Mouse (Mus musculus) kidney, adult 2 months (tissue): ENCODE measurements around the gene Lrrc39. TPM values are rescaled to one million over a fixed set of nuclear protein-coding genes. Genes with fewer than 3 reads are reported as not detected.

ENCODE experiments used
- DNase-seq: peaks from one replicate; pipeline ENCODE4 v3.0.0; 2021
- H3K27ac ChIP-seq: fragments of 200-500 bp; 2 replicates; pipeline ENCODE4 v1.5.1; 2012; ENCODE audit warnings: low read depth, low read length, control low read depth, inconsistent platforms; ENCODE audit not compliant: insufficient read depth
- H3K27me3 ChIP-seq: fragments of 200-500 bp; replicated peaks from 2 replicates; pipeline ENCODE4 v1.6.1; 2012; ENCODE audit warnings: mild to moderate bottlenecking, moderate library complexity, low read length, inconsistent platforms; ENCODE audit not compliant: control insufficient read depth, insufficient read depth
- H3K36me3 ChIP-seq: fragments of 200-500 bp; 2 replicates; pipeline ENCODE4 v1.6.1; 2012; ENCODE audit warnings: mild to moderate bottlenecking, moderate library complexity, low read length, inconsistent platforms; ENCODE audit not compliant: control insufficient read depth, insufficient read depth
- H3K4me1 ChIP-seq: fragments of 200-500 bp; 2 replicates; pipeline ENCODE4 v1.6.1; 2011; ENCODE audit warnings: low read length; ENCODE audit not compliant: control insufficient read depth, insufficient read depth
- H3K4me3 ChIP-seq: fragments of 200-500 bp; 2 replicates; pipeline ENCODE4 v1.5.1; 2011; ENCODE audit warnings: mild to moderate bottlenecking, low read depth, low read length, control low read depth; ENCODE audit not compliant: insufficient read depth
- CTCF ChIP-seq: fragments of 200-500 bp; conservative IDR thresholded peaks from 2 replicates; pipeline ENCODE4 v1.5.1; 2011; ENCODE audit warnings: low read depth, mild to moderate bottlenecking, control low read depth, low read length, moderate library complexity, mixed read lengths; ENCODE audit not compliant: insufficient read depth, insufficient read length
- POLR2A ChIP-seq: fragments of 200-500 bp; IDR thresholded peaks from one replicate; pipeline ENCODE4 v1.6.1; 2011; ENCODE audit warnings: low read depth, low read length, control low read depth
- WGBS: fragments of 180-500 bp; shearing (Covaris S2); methylation state at CpG from one replicate; pipeline ENCODE4 v1.1.7; 2018; 5-methylcytosine and 5-hydroxymethylcytosine counted together
- polyA plus RNA-seq: library from polyadenylated mRNA; depleted of rRNA; stranded (reverse); fragments of >200 nt; gene quantifications from 2 replicates; pipeline ENCODE4 v1.2.3, GENCODE M21; 2012

The Lrrc39 gene
- polyA plus RNA-seq, 1 experiment: 0.81 TPM

- H3K27me3 ChIP-seq: no peaks in the 10 kb centered on the region
- no peak for DNase-seq
- TF ChIP-seq CTCF (no peak; the same call in 1 of the 2 replicates), POLR2A (no peak)
- no peaks in the 10 kb centered on the region for H3K4me1 ChIP-seq
- H3K4me3 ChIP-seq: peak overlapping the region; percentile 81
- H3K27ac ChIP-seq: peak overlapping the region; percentile 30; the same call in 1 of the 2 replicates
- WGBS: 1% methylated on average over 22 of the region's 22 CpGs
- H3K36me3 ChIP-seq: no peaks in the 10 kb centered on the region
Observed at GRCm38 (mm10) chr3:116594076-116594727, 31.4 kb downstream of the Lrrc39 start.

- no peaks in the 10 kb centered on the region for H3K4me1 ChIP-seq
- peak; percentile 99 for DNase-seq
- H3K27ac ChIP-seq: peak within 1 kb of the TSS; percentile 30; the same call in 1 of the 2 replicates
- H3K4me3 ChIP-seq: peak within 1 kb of the TSS; percentile 81
- no peaks in the 10 kb centered on the region for H3K36me3 ChIP-seq
- under 1% methylated on average over 65 of the region's 65 CpGs for WGBS
- no peak for TF ChIP-seq POLR2A
- TF ChIP-seq CTCF: no peak
- no peaks in the 10 kb centered on the region for H3K27me3 ChIP-seq
Observed at GRCm38 (mm10) chr3:116594728-116595602, 32.2 kb downstream of the Lrrc39 start, which contains the start of gene Sass6. Sass6 (plus strand) TSS chr3:116594982.

- DNase-seq: no peak
- H3K36me3 ChIP-seq: no peaks in the 10 kb centered on the region
- H3K27me3 ChIP-seq: no peaks in the 10 kb centered on the region
- TF ChIP-seq POLR2A: no peak
- TF ChIP-seq CTCF: no peak
- 4% methylated on average over 10 of the region's 10 CpGs for WGBS
- H3K27ac ChIP-seq: no peak overlapping the region
- peak overlapping the region; percentile 81 for H3K4me3 ChIP-seq
- no peaks in the 10 kb centered on the region for H3K4me1 ChIP-seq
Observed at GRCm38 (mm10) chr3:116595603-116595991, 32.8 kb downstream of the Lrrc39 start.

- H3K36me3 ChIP-seq: no peaks in the 10 kb centered on the region
- no peak overlapping the region for H3K4me3 ChIP-seq
- DNase-seq: no peak
- H3K4me1 ChIP-seq: no peaks in the 10 kb centered on the region
- WGBS: 83% methylated on average over 2 of the region's 2 CpGs
- no peaks in the 10 kb centered on the region for H3K27me3 ChIP-seq
- H3K27ac ChIP-seq: no peak overlapping the region
- TF ChIP-seq CTCF (no peak), POLR2A (no peak)
Observed at GRCm38 (mm10) chr3:116599705-116600104, 36.9 kb downstream of the Lrrc39 start.

- TF ChIP-seq CTCF (no peak), POLR2A (no peak)
- Histone ChIP-seq H3K27me3 (no peaks in the 10 kb centered on the region), H3K4me3 (no peak overlapping the region), H3K4me1 (no peaks in the 10 kb centered on the region), H3K36me3 (no peaks in the 10 kb centered on the region), H3K27ac (no peak overlapping the region)
- 87% methylated on average over 5 of the region's 5 CpGs for WGBS
- no peak for DNase-seq
Observed at GRCm38 (mm10) chr3:116601005-116601404, 38.2 kb downstream of the Lrrc39 start.

- Histone ChIP-seq H3K4me1 (no peaks in the 10 kb centered on the region), H3K27ac (no peak overlapping the region), H3K27me3 (no peaks in the 10 kb centered on the region), H3K4me3 (no peak overlapping the region), H3K36me3 (no peaks in the 10 kb centered on the region)
- TF ChIP-seq CTCF: no peak
- TF ChIP-seq POLR2A: no peak
- WGBS: 93% methylated on average over 5 of the region's 5 CpGs
- no peak for DNase-seq
Observed at GRCm38 (mm10) chr3:116601781-116602180, 39.0 kb downstream of the Lrrc39 start.

GRCm38 (mm10) chr3:116604570-116604969 is 41.8 kb downstream of the Lrrc39 start:
- Histone ChIP-seq H3K4me1 (no peaks in the 10 kb centered on the region), H3K4me3 (no peak overlapping the region), H3K27me3 (no peaks in the 10 kb centered on the region), H3K27ac (no peak overlapping the region), H3K36me3 (no peaks in the 10 kb centered on the region)
- WGBS: 70% methylated on average over 9 of the region's 9 CpGs
- DNase-seq: no peak
- TF ChIP-seq POLR2A: no peak
- no peak for TF ChIP-seq CTCF
